Mouse (Mus musculus) liver, postnatal 0 days (tissue): ENCODE results near the gene Kalrn. TPM values are rescaled to one million over a fixed set of nuclear protein-coding genes. Genes with fewer than 3 reads are reported as not detected.

Source experiments
- ATAC-seq: fragments of 200-750 bp; cut with Nextera tagmentation; 2 replicates; pipeline ENCODE4 v1.8.0; 2017; ENCODE audit warnings: mild to moderate bottlenecking, moderate library complexity
- DNase-seq: peaks from one replicate; pipeline ENCODE4 v3.0.0-alpha.2; 2016
- H3K27ac ChIP-seq: fragments of 300-500 bp; sonication (generic); 2 replicates; pipeline ENCODE4 v1.5.1; 2014; ENCODE audit warnings: antibody characterized with exemption, moderate library complexity, mild to moderate bottlenecking, low read depth
- H3K27me3 ChIP-seq: fragments of 300-500 bp; sonication (generic); 2 replicates; pipeline ENCODE4 v1.6.1; 2014; ENCODE audit warnings: low read length, control low read depth, mixed read lengths; ENCODE audit not compliant: insufficient read depth
- H3K36me3 ChIP-seq: fragments of 300-500 bp; sonication (generic); replicated peaks from 2 replicates; pipeline ENCODE4 v1.6.1; 2014; ENCODE audit warnings: mild to moderate bottlenecking, control low read depth, low read length, moderate library complexity, mixed read lengths; ENCODE audit not compliant: insufficient read depth
- H3K4me1 ChIP-seq: fragments of 300-500 bp; sonication (generic); 2 replicates; pipeline ENCODE4 v1.6.1; 2014; ENCODE audit warnings: antibody characterized with exemption, mild to moderate bottlenecking, control low read depth; ENCODE audit not compliant: insufficient read depth
- H3K4me2 ChIP-seq: fragments of 300-500 bp; sonication (generic); 2 replicates; pipeline ENCODE4 v1.6.1; 2014; ENCODE audit warnings: low read depth, mild to moderate bottlenecking, low read length, moderate library complexity, mixed read lengths
- H3K4me3 ChIP-seq: fragments of 300-500 bp; sonication (generic); 2 replicates; pipeline ENCODE4 v1.5.1; 2014; ENCODE audit warnings: low read depth, low read length
- H3K9ac ChIP-seq: fragments of 300-500 bp; sonication (generic); replicated peaks from 2 replicates; pipeline ENCODE4 v1.6.1; 2014; ENCODE audit warnings: mild to moderate bottlenecking, moderate library complexity
- H3K9me3 ChIP-seq: fragments of 300-500 bp; sonication (generic); 2 replicates; pipeline ENCODE4 v1.6.1; 2016; ENCODE audit warnings: mild to moderate bottlenecking, control low read depth, low read length, mixed read lengths
- CTCF ChIP-seq: sonication (generic); IDR thresholded peaks from 2 replicates; pipeline ENCODE4 v1.5.1; 2016; ENCODE audit warnings: antibody characterized with exemption, low read depth
- EP300 ChIP-seq: IDR thresholded peaks from 2 replicates; pipeline ENCODE4 v1.6.1; 2016; ENCODE audit warnings: antibody characterized with exemption, low read depth, mild to moderate bottlenecking
- whole genome bisulfite sequencing: fragments of 180-500 bp; shearing (Covaris S2); extraction: QIAGEN DNeasy Blood & Tissue Kit; methylation state at CpG from one replicate; pipeline ENCODE4 v1.1.7; 2014; ENCODE audit not compliant: insufficient replicate concordance; 5-methylcytosine and 5-hydroxymethylcytosine counted together
- polyA plus RNA-seq: library from polyadenylated mRNA; unstranded; fragments of >200 nt; fragmentation: Nextera tagmentation; extraction: Ambion mirVana; gene quantifications from 2 replicates; pipeline ENCODE4 v1.2.1, GENCODE M21; 2015

Kalrn gene
- polyA plus RNA-seq, 1 experiment from 2014 or later: 16.7 TPM

DNA sequence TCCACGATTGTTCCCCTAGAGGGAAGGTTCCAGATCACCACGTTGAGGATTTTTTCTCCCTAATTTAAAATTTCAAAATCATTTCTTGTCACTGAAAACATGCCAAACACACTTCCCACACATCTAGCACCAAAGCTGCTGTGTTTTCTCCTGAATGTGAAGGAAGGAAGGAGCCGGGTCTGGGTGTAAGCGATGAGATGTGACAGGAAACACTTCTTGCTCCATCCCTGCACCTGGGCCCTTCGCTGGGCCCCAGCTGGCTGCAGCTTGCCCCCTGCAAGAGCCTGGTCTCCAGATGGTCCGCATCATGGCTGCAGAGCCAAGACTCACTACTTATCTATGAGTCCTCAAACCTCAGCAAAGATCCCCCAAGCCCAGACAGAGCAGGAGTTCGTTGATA lies 158.8 kb downstream of the Kalrn start:
- Histone ChIP-seq H3K4me3 (no peak overlapping the region), H3K36me3 (no peaks in the 10 kb centered on the region), H3K27me3 (no peaks in the 10 kb centered on the region), H3K9ac (no peak overlapping the region), H3K9me3 (no peaks in the 10 kb centered on the region), H3K4me1 (no peaks in the 10 kb centered on the region), H3K27ac (no peak overlapping the region), H3K4me2 (no peak overlapping the region)
- 36% methylated on average over 7 of the region's 7 CpGs for WGBS
- no peak for TF ChIP-seq EP300
- no peak for TF ChIP-seq CTCF
- no peak for ATAC-seq
- DNase-seq: no peak

DNA sequence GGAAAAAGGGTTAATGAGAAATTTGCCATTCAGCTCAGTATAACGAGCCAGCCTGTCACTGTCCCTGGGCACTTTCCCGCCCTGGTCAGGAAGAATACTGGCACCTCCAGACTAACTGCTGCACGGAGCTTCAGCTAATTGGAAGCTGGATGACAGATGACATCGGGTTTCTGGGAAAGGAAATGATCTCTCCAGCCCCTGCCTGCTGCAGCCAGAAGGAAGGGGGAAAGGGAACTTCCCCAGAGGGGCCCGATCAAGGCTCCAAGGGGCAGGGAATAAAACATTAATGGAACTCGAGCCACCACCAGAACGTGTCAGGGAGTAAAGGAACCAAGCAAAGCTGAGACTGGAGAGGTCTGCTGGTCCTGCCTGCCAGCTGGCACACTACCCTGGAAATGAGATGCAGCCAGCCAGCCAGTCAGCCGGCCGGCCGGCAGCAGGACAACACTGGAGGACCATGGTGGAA lies 159.4 kb downstream of the Kalrn start:
- H3K9me3 ChIP-seq: no peaks in the 10 kb centered on the region
- 36% methylated on average over 10 of the region's 10 CpGs for WGBS
- H3K27me3 ChIP-seq: no peaks in the 10 kb centered on the region
- H3K4me1 ChIP-seq: no peaks in the 10 kb centered on the region
- no peak for TF ChIP-seq CTCF
- TF ChIP-seq EP300: no peak
- no peak overlapping the region for H3K9ac ChIP-seq
- ATAC-seq (no peak), DNase-seq (no peak)
- H3K27ac ChIP-seq: no peak overlapping the region
- H3K4me3 ChIP-seq: no peak overlapping the region
- no peaks in the 10 kb centered on the region for H3K36me3 ChIP-seq
- H3K4me2 ChIP-seq: 0 out of 2 replicates have a peak overlapping the region, but pooled peaks have one; percentile 26

DNA sequence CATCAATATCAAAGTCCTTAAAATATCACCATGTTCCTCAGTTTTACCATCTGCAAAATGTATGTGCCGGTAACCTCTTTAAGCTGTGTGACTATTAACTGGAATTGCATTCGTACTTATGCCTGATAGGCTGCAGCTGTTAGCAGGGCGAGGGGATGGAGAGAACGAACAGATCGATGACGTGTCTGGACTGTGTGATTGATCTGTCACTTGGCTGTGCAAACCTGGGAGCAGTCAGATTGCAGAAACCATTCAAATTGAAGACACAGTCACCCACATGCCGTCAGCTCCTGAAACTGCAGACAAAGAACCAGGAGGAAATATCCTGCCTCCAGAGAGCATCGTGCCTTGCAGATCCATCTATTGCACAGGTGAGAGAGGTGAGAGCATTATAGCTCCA lies 166.3 kb downstream of the Kalrn start:
- Histone ChIP-seq H3K4me3 (no peak overlapping the region), H3K36me3 (no peaks in the 10 kb centered on the region), H3K4me2 (no peak overlapping the region), H3K9ac (no peak overlapping the region), H3K9me3 (no peaks in the 10 kb centered on the region), H3K27ac (no peak overlapping the region), H3K4me1 (no peaks in the 10 kb centered on the region), H3K27me3 (no peaks in the 10 kb centered on the region)
- DNase-seq (no peak), ATAC-seq (no peak)
- TF ChIP-seq EP300 (no peak), CTCF (no peak)
- WGBS: 66% methylated on average over 8 of the region's 8 CpGs

DNA sequence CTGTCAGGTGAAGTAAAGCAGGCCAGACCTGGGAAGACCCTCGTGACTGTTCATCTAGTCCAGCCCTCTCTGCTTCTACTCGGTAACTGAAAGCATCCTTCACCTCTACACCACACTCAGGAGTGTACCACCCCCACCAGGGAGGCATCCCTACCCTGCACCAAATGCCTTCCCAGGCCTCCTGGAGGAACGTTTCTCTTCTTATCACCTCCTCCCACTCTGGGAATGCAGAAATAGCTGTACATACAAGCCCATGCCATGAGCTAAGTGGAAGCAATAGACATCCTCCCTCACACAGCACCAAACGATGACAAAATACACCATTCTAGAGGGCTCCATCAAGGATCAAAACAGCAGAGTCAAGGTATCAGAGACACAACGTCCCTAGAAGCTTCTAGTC lies 168.2 kb downstream of the Kalrn start:
- no peak overlapping the region for H3K27ac ChIP-seq
- WGBS: 51% methylated on average over 5 of the region's 5 CpGs
- no peaks in the 10 kb centered on the region for H3K36me3 ChIP-seq
- ATAC-seq (no peak), DNase-seq (no peak)
- no peak for TF ChIP-seq CTCF
- TF ChIP-seq EP300: no peak
- H3K9me3 ChIP-seq: no peaks in the 10 kb centered on the region
- no peak overlapping the region for H3K4me2 ChIP-seq
- H3K9ac ChIP-seq: no peak overlapping the region
- H3K4me1 ChIP-seq: no peaks in the 10 kb centered on the region
- H3K4me3 ChIP-seq: no peak overlapping the region
- no peaks in the 10 kb centered on the region for H3K27me3 ChIP-seq

DNA sequence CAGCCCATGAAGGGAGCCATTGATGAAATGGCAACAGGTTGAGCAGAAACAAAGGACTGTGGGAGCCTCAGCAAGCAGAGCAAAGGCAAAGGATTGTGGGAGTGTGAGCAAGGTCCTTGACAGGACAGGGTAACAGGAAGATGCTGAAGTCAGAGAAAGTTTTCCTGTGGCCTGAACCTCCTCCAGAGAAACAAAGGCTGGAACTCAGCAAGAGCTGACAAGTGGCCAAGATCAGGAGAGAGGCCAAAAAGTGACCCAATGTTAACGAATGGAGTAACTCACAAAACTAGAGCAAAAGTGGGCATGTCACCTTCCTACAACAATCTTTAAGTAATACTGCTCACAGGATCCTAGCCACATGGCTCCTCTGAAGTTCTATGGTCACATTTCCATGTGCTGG lies 172.1 kb downstream of the Kalrn start:
- Histone ChIP-seq H3K9ac (no peak overlapping the region), H3K27ac (no peak overlapping the region), H3K36me3 (no peaks in the 10 kb centered on the region), H3K4me1 (no peaks in the 10 kb centered on the region), H3K4me3 (no peak overlapping the region), H3K4me2 (no peak overlapping the region), H3K27me3 (no peaks in the 10 kb centered on the region), H3K9me3 (no peaks in the 10 kb centered on the region)
- ATAC-seq (no peak), DNase-seq (no peak)
- TF ChIP-seq EP300 (no peak), CTCF (no peak)
- 55% methylated on average over 1 of the region's 1 CpGs for WGBS

DNA sequence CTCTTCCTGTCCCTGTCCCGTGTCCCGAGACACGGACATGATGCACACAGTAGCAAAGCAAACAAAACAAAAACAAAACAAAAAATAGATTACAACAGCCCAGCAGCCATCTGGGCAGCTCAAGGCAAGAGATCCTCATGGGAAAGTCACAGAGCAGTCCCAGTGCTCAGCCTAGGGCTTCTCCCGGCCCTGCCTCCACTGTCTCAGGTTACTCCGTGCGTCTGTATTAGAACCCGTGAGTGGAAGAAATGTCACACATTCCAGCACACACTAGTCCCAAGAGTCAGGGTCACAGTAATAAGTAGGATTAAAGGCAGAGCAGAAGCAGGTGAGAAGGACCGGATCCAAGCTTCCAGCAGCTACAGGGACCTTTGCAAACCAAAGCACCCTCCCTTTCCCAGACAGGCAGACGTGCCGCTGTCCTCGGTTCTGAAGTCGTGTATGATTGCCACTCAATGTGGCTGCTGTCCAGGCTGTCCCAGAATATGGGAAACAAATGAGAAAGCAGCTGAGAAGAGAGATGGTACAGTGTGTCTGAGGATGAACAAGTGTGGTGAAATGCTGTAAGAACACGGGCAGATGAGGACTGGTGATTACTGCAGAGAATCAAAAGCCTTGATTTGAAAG lies 173.1 kb downstream of the Kalrn start:
- DNase-seq: peak; percentile 62
- Histone ChIP-seq H3K27me3 (no peaks in the 10 kb centered on the region), H3K27ac (no peak overlapping the region), H3K36me3 (no peaks in the 10 kb centered on the region), H3K9me3 (no peaks in the 10 kb centered on the region), H3K4me1 (no peaks in the 10 kb centered on the region), H3K4me2 (no peak overlapping the region), H3K9ac (no peak overlapping the region), H3K4me3 (no peak overlapping the region)
- TF ChIP-seq CTCF (no peak), EP300 (no peak)
- 48% methylated on average over 13 of the region's 13 CpGs for WGBS
- no peak for ATAC-seq

DNA sequence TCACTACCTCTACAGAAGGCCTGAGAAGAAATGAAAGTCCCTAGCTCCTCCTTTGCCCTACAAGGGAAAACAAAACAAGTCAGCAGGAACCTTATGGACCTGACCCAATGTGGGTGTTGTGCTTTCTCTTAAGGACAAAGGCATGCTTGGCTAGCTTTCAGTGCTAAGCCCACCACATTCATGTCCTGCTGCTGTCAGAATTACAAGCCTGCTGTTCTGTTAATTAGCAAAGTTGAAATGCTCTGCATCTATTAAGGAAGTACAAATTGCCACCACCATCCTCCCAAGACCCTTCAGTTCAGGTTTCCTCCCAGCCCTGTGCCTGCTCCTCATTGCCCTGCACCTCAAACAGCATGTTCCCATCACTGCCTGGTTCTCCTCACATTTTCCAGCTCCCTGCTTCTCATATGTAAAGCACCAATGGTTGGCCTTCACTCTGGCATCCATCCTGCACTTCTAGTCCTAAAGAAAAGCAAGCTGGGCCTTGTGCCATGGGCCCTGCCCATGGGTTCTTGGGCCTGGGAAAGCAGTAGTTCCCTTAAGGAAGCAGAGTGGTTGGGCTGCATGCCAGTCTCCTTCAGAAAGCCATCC lies 178.0 kb downstream of the Kalrn start:
- ATAC-seq (no peak), DNase-seq (no peak)
- H3K36me3 ChIP-seq: no peaks in the 10 kb centered on the region
- H3K4me3 ChIP-seq: no peak overlapping the region
- no peaks in the 10 kb centered on the region for H3K4me1 ChIP-seq
- H3K4me2 ChIP-seq: no peak overlapping the region
- TF ChIP-seq CTCF (no peak), EP300 (no peak)
- H3K27me3 ChIP-seq: no peaks in the 10 kb centered on the region
- no peak overlapping the region for H3K27ac ChIP-seq
- H3K9ac ChIP-seq: no peak overlapping the region
- H3K9me3 ChIP-seq: no peaks in the 10 kb centered on the region
